Mouse (Mus musculus) CH12.LX (cell line): ENCODE data around the gene Med25.

Experiments used
- CTCF ChIP-seq, 2 experiments: IDR thresholded peaks in 1 of 2; conservative IDR thresholded peaks in 1 of 2; 2 replicates each; pipeline ENCODE4 v1.5.1; 2011 to 2012; ENCODE audit warnings: low read depth in 2 of 2, low read length in 2 of 2, improper control_type of control experiment in 1 of 2, inconsistent platforms in 1 of 2, mild to moderate bottlenecking in 1 of 2, moderate library complexity in 1 of 2
- EP300 ChIP-seq: IDR thresholded peaks from 2 replicates; pipeline ENCODE4 v1.6.1; 2011; ENCODE audit warnings: low read length, improper control_type of control experiment
- POLR2A ChIP-seq: IDR thresholded peaks from 2 replicates; pipeline ENCODE4 v1.6.1; 2011; ENCODE audit warnings: low read depth, mild to moderate bottlenecking, improper control_type of control experiment, low read length
- TCF12 ChIP-seq: IDR thresholded peaks from 2 replicates; pipeline ENCODE4 v1.6.1; 2014; ENCODE audit warnings: low read depth, mild to moderate bottlenecking, inconsistent platforms, low read length, improper control_type of control experiment
- USF1 ChIP-seq: IDR thresholded peaks from 2 replicates; pipeline ENCODE4 v1.6.1; 2014; ENCODE audit warnings: low read depth, mild to moderate bottlenecking, inconsistent platforms, low read length, improper control_type of control experiment
- USF2 ChIP-seq: conservative IDR thresholded peaks from 2 replicates; pipeline ENCODE4 v1.6.1; 2011; ENCODE audit warnings: low read depth, low read length, improper control_type of control experiment

- no peak; the same call in 1 of the 2 replicates for TF ChIP-seq TCF12
- no peak for TF ChIP-seq CTCF (conservative IDR thresholded peaks at IDR 0.05 in 1 of 2, IDR thresholded peaks at IDR 0.05 in 1 of 2; ENCODE audit: low read depth in 2 of 2, low read length in 2 of 2)
- TF ChIP-seq POLR2A: no peak
- no peak for TF ChIP-seq USF1
- no peak; the same call in 1 of the 2 replicates for TF ChIP-seq EP300
- no peak for TF ChIP-seq USF2
These were observed 36.1 kb downstream of the Med25 start for GRCm38 (mm10) chr7:44856265-44856916.
